Mouse (Mus musculus): ENCODE measurements around the gene Copb2.

The Copb2 gene

DNA sequence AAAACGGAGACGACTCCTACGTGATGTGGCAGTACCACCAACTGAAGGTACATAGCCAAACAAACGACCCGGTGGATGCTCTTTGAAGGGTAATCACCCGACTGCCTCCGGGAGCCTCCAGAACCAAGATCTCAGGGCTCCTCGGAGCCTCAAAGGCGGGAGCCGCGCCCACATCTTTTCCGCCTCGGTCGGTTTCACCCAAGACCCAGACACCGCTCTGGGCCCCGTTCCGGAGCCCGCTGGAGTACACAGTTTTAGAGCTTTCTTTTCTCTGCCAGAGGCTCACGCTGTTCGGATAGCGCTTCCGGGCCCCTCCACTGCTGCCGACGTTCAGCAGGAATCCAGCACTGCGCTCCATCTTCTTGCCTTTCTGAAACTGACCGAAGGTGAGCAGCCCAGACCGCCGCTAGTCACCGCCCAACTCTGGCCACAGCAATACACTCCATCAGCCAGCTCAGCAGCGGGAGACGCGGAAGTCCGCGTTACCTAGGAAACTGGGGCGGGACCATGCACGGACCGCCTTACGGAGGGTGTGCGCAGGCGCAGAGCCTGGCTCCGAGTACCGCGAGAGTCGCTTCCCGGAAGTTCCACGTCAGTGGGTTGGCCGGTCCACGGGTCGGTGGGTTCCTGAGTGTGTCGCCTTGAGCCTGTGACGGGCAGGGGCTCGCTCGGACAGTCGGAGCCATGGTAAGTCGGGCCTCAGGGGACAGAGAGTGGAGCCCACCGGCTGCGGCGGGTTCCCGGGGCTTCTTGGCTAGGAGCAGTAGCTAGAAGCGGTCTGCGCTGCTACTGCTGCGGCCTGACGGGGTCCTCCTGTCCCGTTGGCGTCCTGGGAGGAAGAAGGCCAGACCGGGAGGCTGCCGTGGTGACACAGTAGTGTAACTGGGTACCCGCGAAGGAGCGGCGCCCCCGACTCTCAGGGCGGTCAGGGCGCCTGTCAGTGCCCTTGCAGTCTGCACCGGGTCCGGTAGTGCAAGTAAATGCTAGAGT lies at the start of gene Copb2:
Gene Copb2, plus strand, starts transcription at position 585 of the 990 bp plus-strand sequence.
- DNase-seq (ENCODE audit: low read depth, low spot score) = peak; percentile 92

DNA sequence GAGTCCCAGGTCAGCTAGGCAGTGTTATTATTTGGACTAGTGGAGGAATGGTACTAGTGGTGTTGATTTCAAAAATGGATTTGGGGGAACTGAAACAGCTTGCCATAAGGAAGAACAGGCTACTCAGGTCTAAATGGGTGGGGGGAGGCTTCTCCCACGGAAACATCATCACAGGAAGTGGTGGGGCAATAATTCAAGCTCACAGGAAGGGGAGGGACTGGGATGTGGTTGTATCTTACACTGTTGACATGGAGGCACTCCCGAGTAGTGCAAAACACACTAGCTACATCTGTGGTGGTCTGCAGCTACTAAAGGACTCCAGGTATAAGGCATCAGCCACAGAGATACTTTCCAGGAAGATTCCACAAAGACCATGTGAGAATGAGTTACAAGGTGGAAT lies 39.6 kb upstream of the Copb2 start:
- no peak for DNase-seq (ENCODE audit: low read depth, low spot score)

DNA sequence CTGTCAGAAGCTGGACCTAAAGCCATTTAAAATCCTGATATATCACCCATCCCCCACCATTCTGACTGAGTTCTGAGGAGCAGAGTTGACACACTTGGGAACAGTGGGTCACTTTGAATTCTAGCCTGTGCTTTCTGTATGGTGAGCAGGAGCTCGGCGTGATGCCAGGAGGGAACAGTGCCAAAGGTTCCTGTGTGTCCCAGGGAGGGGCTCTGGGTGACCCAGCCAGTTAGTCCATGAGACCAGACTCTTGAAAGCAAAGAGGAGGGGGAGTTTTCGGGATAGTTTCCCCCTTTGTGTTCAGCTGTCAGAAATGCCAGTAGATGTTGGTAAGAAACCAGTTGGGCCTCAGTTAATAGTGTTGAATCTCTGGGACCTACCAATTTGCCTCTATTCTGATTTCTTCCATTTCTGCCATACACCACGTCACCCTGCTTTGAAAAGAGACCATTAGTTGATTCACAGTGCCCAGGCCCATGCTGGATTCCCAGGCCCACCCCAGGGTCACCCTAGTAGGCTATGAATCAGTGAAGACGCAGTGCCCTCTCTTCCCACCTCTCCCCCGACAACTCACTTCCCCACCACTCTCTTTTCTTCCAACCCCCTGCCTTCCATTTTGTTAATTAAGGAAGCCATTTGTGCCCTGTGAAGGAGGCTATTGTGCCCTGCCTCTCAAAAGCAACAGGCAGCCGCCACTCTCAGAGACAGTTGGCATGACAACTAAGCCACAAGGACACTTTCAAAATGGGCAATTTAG lies 38.6 kb upstream of the Copb2 start:
- no peak for DNase-seq (ENCODE audit: low read depth, low spot score)

DNA sequence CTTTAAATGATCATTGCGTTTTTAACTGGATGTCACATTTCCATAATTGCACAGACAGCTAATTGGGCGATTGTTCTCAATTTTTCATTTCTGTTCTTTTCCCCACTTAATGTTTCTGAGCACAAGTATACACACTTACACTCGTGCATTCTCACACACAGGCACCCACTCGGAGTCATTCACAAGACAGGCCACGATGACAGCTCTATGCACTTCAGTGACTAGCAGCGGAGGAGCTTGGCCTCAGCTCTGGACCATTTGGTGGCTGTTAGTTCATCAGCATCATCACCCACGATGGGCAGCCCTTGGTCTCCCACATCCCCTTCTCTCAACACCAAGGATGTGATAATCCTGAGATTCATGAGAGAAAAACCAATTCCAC lies 38.0 kb upstream of the Copb2 start:
- no peak for DNase-seq (ENCODE audit: low read depth, low spot score)

DNA sequence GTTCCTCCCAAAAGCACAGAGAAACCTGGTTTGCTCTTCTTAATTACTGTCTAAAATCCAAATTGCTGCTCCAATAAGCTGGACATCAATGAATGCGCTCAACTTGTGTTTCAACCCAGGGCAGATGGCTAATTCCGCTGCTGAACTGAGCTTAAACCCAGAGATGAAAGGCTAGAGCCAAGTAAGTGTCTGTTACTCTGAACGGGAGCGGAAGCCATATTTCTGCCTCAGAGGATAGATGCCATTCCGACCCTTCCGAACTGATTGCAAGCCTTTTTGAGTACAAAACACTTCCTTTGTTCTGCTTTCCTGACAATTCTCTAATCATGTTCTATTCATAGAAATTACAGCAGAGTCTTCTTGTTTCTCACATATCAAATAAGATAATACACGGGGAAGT lies 36.3 kb upstream of the Copb2 start:
- no peak for DNase-seq (ENCODE audit: low read depth, low spot score)

DNA sequence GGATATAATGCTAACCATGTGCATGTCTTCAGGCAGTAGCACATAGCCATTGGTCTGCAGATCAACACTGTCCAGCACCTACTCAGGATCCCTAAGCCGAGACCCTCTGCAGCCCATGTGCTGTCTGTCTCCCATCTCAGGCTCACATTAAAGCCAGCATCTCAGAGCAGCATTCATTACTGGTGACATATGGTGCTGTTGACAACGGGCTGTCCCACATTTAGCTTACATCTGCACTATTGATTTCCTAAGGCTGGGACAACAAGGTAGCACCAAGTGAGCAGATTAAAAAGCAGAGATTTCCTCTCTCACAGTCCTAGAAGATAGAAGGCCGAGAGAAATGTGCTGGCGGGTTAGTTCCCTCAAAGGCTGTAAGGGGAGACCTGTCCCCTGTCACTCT lies 33.7 kb upstream of the Copb2 start:
- DNase-seq (ENCODE audit: low read depth, low spot score) = no peak

DNA sequence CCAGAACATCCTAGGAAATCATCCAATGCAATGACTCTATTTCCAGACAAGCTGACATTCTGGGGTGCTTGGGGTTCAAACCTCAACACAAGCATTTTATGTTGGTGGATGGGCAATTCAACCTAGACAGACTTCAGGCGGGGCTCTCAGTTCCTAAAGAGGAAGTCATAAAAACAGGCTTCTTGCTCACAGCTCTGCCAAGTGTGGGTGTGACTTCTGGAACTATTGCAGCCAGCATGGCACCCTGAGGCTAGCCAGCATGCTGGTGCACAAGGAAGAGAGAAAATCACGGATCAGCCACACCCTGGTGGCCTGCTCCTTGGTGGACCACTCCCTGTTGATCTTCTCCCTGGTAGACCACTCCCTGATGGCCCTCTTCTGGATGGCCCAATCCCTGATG lies 32.5 kb upstream of the Copb2 start:
- DNase-seq (ENCODE audit: low read depth, low spot score) = no peak

DNA sequence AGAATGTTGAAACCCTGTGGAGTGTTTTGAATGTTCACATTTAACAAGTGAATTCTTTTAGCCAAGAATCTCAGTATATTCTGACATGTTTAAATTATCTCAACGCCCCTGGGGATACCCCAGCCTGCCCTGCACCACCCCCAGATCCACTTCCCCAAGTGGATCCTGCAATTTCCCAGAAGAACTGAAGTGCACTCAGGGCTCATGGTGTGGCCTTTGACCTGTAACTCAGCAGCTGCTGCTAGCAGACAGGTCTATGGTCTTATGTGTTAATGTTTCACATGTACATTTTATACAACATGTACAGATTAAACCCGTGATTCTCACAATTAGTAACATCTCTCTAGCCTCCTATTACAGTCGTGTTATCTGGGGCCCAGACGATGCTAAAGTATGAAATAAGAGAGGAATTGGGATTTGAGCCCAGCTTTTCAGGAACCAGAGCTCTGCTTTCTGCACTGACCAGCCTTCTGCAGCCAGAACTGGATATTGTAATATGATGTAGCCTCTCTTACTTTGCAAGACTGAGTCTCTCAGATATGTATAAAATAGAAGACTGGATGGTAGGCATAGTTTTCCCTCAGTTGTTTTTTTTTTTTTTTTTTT lies 28.7 kb upstream of the Copb2 start:
- DNase-seq (ENCODE audit: low read depth, low spot score) = no peak

DNA sequence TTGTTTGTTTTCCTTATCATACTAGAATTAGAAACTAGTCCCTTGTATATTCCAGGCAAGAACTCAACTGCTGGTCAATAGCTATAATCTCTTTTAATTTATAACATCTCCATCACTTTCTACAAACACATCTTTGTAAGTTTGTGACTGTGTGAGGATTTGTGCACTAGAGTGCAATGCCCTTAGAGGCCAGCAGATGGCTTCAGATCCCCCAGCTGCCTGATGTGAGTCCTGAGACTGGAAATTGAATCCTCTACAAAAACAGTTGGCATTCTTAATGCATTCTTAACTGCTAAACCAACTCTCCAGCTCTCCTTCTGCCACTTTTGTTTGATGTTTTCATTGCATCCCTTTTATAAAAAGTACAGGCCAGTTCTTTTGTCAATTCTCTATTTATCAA lies 27.8 kb upstream of the Copb2 start:
- DNase-seq (ENCODE audit: low read depth, low spot score) = no peak

DNA sequence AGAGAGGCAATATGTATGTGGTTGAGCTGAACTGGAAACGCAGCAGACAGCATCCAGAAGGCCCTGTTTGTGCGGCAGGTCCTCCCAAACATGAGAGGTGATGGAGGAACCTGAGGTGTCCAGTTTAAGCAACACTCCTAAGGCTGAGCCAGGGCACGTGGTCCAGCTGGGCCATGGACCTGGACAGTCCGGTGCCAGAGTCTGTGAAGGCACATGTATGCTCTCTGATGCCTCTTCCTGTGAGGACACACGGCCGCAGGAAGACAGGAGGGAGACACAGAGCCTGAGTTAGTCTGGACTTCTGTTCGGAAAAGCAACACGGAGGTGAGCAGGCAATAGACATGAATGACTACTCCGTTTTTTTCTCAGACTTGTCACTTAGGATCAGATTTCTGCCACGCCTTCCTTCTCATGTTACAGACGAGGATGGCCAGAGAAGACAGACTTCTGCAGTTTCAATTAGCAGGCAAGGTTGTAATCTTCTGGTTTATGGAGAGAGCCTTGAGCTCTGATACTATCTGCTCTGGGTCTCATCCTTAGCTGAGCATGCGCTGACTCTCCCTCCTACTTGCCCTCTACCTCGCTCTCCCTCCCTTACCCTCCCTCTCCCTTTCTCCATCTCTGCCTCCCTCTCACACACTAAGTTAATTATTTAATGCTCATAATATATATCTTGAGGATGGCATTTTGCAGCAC lies 25.4 kb upstream of the Copb2 start:
- DNase-seq (ENCODE audit: low read depth, low spot score) = no peak

DNA sequence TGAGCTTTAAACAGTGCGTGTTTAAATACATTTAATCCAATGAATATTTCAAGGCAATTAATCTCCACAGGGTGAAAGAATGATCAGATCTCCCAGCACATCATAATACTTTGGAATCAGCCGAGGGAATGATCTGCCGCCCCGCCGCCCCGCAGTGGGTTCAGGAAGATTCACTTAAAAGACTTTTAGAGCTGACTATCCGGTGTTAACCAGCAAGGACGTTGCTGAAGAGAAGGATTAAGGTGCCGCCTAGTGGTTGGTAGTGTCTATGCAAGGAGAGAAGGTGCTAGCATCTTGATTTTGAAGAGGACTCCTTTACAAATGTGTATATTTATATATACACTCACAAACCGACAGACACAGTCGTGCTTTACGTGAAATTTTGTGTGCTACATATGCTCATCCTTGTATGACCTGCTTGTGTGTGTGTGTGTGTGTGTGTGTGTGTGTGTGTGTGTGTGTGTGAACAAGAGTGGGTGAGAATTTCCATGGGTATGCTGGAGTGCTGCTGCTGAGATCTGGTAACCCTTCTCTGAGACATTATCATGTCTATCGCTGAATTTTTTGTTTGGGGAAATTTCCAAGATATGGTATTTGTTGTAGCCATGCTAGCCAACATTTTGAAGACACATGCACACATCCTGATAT lies 24.7 kb upstream of the Copb2 start:
- DNase-seq (ENCODE audit: low read depth, low spot score) = peak; percentile 68

DNA sequence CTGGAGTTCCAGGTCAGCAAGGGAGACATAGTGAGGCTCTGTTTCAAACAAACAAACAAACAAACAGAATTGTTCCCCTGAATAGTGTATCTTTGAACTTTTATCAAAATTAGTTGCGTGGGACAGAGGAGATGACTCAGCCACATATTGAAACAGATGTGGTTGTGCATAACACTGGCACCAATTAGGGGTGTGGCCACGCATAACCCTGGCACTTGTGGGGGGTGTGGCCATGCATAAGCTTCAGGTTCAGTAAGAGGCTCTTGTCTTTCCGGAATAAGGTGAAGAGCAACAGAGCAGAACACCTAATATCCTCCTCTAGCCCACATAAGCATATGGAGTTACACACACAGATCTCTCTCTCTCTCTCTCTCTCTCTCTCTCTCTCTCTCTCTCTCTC lies 19.5 kb upstream of the Copb2 start:
- no peak for DNase-seq (ENCODE audit: low read depth, low spot score)

DNA sequence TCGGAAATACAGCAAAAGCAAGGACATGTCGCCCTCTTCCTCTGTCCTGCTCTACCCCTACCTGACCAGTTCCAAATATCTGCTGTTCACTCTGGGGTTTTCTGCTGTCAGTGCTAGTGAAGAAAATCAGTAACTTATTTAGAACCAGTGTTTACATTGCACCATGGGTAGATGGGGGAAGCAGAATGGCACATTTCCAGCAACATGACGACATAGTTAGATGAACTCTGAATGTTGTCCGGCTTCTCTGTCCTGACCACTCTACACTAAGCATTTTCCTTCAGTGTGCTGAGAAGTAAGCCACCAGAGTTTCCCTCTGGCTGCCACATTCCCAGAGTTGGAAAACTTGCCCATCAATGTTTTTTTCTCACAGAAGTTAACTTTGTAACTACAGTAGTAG lies 20.3 kb downstream of the Copb2 start:
- no peak for DNase-seq (ENCODE audit: low read depth, low spot score)

DNA sequence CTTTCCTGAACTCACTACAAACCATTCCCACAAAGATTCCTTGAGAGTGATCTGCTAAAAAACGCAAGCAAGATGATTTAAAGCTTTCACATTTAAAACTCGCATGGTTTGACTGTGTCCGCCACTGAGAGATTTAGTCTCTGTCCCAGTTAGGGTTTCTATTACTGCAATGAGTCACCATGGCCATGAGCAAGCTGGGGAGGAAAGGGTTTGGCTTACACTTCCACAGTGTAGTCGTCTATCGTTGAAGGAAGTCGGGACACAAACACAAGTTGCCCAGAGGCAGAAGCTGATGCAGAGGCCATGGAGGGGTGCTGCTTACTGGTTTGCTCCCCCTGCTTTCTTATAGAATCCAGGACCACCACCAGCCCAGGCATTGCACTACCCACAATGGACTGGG lies 36.6 kb downstream of the Copb2 start:
- no peak for DNase-seq (ENCODE audit: low read depth, low spot score)

DNA sequence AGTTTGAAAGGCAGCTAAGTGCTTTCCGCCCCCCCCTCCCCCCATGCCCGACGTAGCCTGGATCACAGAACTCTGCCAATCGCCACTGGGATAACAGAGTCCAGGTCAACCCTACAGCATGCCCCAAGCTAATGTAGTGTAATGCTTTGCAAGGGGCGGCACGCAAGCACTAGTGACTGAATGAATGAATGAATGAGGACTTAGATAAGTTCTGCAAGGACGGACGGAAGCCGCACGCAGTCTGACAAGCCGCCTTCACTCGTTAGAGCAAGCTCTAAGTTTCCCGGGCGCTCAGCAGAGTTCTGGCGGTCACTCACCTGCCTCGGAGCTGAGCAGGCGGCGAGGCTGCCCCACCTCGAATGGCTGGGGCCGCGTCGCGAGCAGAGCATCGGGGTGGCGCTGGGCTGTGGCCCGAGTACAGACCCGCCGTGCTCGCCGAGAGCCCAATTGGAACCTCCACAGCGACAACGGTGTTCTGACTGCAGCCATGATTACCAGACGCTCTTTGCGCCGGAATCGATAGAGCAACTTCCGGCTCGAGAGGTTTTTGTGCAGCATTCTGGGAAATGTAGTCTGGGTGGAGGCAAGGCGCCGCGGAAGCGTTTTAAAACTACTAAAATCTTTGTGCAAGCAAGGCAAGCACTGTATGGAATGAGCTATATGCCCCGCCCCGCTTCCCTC lies 37.8 kb downstream of the Copb2 start, which contains the start of gene Mrps22:
Gene Mrps22, minus strand, starts transcription at position 505 of the 681 bp plus-strand sequence.
- peak; percentile 84 for DNase-seq (ENCODE audit: low read depth, low spot score)

DNA sequence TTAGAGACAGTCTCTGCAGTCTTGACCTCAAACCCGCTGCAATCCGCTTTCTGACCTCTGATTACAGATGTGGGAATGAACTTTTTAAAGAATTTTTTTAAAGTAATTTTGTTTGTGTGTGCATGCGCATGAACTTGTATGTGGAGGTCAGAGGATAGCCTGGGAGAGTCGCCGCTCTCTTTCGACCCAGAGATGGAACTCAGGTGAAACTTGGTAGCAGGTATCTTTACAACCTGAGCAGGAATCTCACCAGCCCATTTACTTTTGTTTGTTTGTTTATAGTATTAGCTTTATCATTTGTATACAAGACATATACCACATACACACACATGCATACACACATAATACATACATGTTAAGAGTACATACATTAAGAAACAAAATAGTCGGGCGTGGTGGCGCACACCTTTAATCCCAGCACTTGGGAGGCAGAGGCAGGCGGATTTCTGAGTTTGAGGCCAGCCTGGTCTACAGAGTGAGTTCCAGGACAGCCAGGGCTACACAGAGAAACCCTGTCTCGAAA lies 38.4 kb downstream of the Copb2 start:
- DNase-seq (ENCODE audit: low read depth, low spot score) = no peak

DNA sequence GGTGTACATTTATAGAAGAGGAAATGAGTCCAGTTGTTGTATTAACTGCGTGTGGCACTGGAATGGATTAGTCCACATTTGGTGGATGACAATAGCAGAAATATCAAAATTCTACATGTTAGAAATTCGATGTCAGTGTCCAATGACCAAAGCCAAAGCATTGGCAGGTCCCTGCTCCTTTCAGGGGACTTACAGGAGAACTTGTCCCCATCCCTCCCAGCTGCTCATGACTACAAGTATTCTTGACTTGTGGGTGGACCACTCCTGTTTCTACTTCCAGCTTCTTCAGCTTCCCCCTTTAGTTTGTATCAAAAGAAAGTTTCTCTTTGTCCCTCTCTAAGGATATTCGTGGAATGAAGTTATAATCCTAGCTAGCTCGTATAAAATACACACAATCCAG lies 41.4 kb downstream of the Copb2 start:
- no peak for DNase-seq (ENCODE audit: low read depth, low spot score)

DNA sequence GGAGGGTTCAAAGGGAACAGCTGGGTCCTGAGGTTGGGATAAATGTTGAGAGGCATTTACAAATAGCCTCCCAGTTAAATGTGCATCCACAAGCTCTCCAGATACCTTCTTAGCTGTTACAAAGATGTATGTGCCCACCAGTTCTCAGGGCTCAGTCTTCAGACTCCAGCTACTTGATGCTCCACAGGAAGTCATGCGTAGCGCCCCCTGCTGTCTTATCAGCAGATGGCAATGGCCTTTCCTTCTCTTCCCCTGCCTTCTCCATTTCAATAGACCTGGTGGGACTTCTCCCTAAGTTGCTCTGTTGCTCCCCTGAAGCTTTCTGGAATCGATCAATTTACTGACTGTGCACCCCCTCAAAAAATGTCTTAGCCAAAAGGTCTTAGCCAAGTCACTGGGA lies 65.0 kb downstream of the Copb2 start:
- DNase-seq (ENCODE audit: low read depth, low spot score) = no peak

DNA sequence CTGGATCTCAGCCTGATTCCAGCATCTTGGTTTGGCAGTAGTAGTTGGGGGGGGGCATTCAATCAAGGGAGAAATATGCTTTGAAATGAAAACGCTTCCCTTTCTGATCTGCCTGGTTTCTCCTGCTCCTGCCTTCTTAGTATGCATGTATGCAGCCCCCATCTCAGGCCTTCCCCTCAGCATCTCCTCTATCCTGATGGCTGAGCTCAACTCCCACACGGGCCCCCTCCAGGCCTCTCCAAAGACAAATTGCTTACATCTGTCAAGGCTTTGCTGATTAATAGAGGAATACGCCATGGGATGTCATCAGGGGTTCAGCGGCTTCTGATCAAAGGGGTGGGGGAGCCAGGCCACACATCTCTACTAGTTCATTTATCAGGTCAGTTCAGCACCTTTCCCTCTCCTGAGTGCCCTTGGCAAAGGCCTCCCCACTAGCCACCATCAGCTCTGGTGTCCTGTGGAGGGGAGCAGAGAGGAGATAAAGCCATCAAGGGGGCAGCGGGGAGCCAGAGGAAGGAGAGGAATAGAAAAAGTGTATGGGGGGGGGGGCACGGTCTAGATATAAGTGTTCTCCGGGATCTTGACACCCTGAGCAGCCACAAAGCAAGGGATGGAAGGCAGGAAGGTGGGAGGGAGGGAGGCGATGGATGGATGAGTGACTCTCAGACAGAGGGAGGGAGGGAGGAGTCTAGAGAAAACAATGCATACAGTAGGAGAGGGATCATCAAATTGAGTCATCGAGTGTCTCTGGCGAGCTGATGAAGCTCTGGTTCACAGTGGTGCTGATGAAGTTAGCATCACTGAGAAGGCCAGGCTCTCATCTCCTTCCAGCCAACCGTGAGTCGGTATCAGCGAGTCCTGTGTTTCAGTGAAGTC lies 70.0 kb downstream of the Copb2 start:
- DNase-seq (ENCODE audit: low read depth, low spot score) = no peak

All from telencephalon, adult 2 months (tissue).